Mouse (Mus musculus): ENCODE results near the gene Eme2.

DNA sequence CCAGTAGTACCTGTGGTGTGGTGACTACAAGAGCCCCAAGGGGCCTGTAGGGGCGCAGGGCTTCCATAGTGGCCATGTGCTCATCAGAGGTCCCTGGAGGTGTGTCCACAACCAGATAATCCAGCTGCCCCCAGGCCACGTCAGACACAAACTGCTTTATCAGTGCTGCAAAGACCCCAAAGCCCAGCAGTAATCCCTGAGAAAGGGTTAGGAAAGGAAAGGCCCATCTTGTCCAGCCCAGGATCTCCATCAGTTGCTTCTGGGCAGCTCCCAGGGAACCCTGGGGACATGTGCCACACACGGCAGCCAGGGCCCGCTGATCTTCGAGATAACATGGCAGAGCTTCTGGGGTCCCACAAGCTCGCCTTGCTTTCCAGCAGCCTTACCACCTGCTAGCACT, 10.5 kb downstream of the Eme2 start:
- TF ChIP-seq GATA1 (IDR thresholded peaks at IDR 0.05; ENCODE audit: low read length), result no peak
- TF ChIP-seq TAL1 (IDR thresholded peaks at IDR 0.05; ENCODE audit: low read length), result no peak

Data from erythroblast, embryonic 14.5 days (primary cell).